Mouse (Mus musculus): ENCODE results near the gene C9. TPM values are rescaled to one million over a fixed set of nuclear protein-coding genes. Genes with fewer than 3 reads are reported as not detected.

Gene C9
- polyA plus RNA-seq, 1 experiment from 2014 or later: not detected

DNA sequence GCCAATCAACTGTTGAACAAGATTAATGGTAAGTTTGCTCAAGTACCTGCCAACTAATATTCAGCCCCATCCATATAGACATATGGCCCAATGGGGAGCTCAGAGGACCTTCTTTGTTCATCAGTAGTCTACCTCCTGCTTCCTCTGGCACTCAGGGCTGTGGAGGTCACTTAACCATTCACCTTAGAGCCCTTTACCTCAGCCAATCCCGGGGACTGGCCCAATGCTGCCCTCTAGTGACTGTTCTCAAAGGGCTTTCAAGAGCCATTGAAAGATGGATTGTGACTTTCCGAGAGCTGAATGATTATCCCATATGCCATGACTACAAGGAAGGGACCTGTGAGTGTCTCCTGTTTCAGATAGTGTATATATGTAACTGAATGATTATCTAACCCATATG lies 9.4 kb upstream of the C9 start:
- 80% methylated on average over 2 of the region's 2 CpGs for WGBS
- H3K4me3 ChIP-seq: no peak overlapping the region

GRCm38 (mm10) chr15:6438685-6439084 lies 6.4 kb upstream of the C9 start:
- 88% methylated on average over 3 of the region's 3 CpGs for WGBS
- Histone ChIP-seq H3K9me3 (replicated peaks) (0 out of 2 replicates have a peak, but pooled peaks cover 7% of the 10 kb centered on the region), H3K36me3 (peaks cover 9% of the 10 kb centered on the region), H3K27ac (replicated peaks) (no peak overlapping the region), H3K27me3 (ENCODE audit: low read depth, poor library complexity, severe bottlenecking) (no peaks in the 10 kb centered on the region), H3K4me1 (no peaks in the 10 kb centered on the region), H3K4me3 (no peak overlapping the region)
- DNase-seq (ENCODE audit: low spot score): no peak

More for the DNA sequence above, 9.4 kb upstream of the C9 start:
- H3K27me3 ChIP-seq (ENCODE audit: low read depth, poor library complexity, severe bottlenecking): no peaks in the 10 kb centered on the region
- no peak overlapping the region for H3K27ac ChIP-seq (replicated peaks)
- 0 out of 2 replicates have a peak, but pooled peaks cover 7% of the 10 kb centered on the region for H3K9me3 ChIP-seq (replicated peaks)
- no peak for DNase-seq (ENCODE audit: low spot score)
- peaks cover 9% of the 10 kb centered on the region for H3K36me3 ChIP-seq
- no peaks in the 10 kb centered on the region for H3K4me1 ChIP-seq

GRCm38 (mm10) chr15:6444452-6444851 lies 675 bp upstream of the C9 start:
- H3K27me3 ChIP-seq (ENCODE audit: low read depth, poor library complexity, severe bottlenecking): no peaks in the 10 kb centered on the region
- WGBS: 92% methylated on average over 2 of the region's 2 CpGs
- no peak for DNase-seq (ENCODE audit: low spot score)
- peaks cover 13% of the 10 kb centered on the region for H3K4me1 ChIP-seq
- H3K4me3 ChIP-seq: no peak overlapping the region
- no peaks in the 10 kb centered on the region for H3K9me3 ChIP-seq (replicated peaks)
- H3K36me3 ChIP-seq: no peaks in the 10 kb centered on the region
- no peak overlapping the region for H3K27ac ChIP-seq (replicated peaks)

- no peaks in the 10 kb centered on the region for H3K27me3 ChIP-seq (ENCODE audit: low read depth, poor library complexity, severe bottlenecking)
- no peak overlapping the region for H3K4me3 ChIP-seq
- no peak overlapping the region for H3K27ac ChIP-seq (replicated peaks)
- no peak for DNase-seq (ENCODE audit: low spot score)
- no peaks in the 10 kb centered on the region for H3K36me3 ChIP-seq
- no peaks in the 10 kb centered on the region for H3K9me3 ChIP-seq (replicated peaks)
- 89% methylated on average over 1 of the region's 1 CpGs for WGBS
- peaks cover 16% of the 10 kb centered on the region for H3K4me1 ChIP-seq
Observed at GRCm38 (mm10) chr15:6446181-6446580, 1.1 kb downstream of the C9 start.

- no peaks in the 10 kb centered on the region for H3K27me3 ChIP-seq (ENCODE audit: low read depth, poor library complexity, severe bottlenecking)
- DNase-seq (ENCODE audit: low spot score): no peak
- no peaks in the 10 kb centered on the region for H3K36me3 ChIP-seq
- no peak overlapping the region for H3K4me3 ChIP-seq
- WGBS: 38% methylated on average over 9 of the region's 9 CpGs
- 0 out of 2 replicates have a peak overlapping the region, but pooled peaks have one; percentile 33 for H3K27ac ChIP-seq (replicated peaks)
- H3K9me3 ChIP-seq (replicated peaks): no peaks in the 10 kb centered on the region
- peaks cover 16% of the 10 kb centered on the region for H3K4me1 ChIP-seq
Observed at GRCm38 (mm10) chr15:6448892-6449291, 3.8 kb downstream of the C9 start.

GRCm38 (mm10) chr15:6454461-6454860 lies 9.3 kb downstream of the C9 start:
- Histone ChIP-seq H3K27me3 (ENCODE audit: low read depth, poor library complexity, severe bottlenecking) (no peaks in the 10 kb centered on the region), H3K27ac (replicated peaks) (no peak overlapping the region), H3K4me3 (no peak overlapping the region), H3K9me3 (replicated peaks) (no peaks in the 10 kb centered on the region), H3K36me3 (no peaks in the 10 kb centered on the region), H3K4me1 (0 out of 2 replicates have a peak, but pooled peaks cover 3% of the 10 kb centered on the region)
- no peak for DNase-seq (ENCODE audit: low spot score)
- WGBS: 63% methylated on average over 2 of the region's 2 CpGs

GRCm38 (mm10) chr15:6461381-6461780 lies 16.3 kb downstream of the C9 start:
- Histone ChIP-seq H3K4me1 (no peaks in the 10 kb centered on the region), H3K36me3 (no peaks in the 10 kb centered on the region), H3K27me3 (ENCODE audit: low read depth, poor library complexity, severe bottlenecking) (no peaks in the 10 kb centered on the region), H3K9me3 (replicated peaks) (no peaks in the 10 kb centered on the region), H3K4me3 (no peak overlapping the region), H3K27ac (replicated peaks) (no peak overlapping the region)
- 80% methylated on average over 8 of the region's 8 CpGs for WGBS
- DNase-seq (ENCODE audit: low spot score): no peak

GRCm38 (mm10) chr15:6463361-6463923 lies 18.3 kb downstream of the C9 start:
- WGBS: 87% methylated on average over 3 of the region's 3 CpGs
- Histone ChIP-seq H3K4me3 (no peak overlapping the region), H3K27me3 (ENCODE audit: low read depth, poor library complexity, severe bottlenecking) (no peaks in the 10 kb centered on the region), H3K9me3 (replicated peaks) (no peaks in the 10 kb centered on the region), H3K27ac (replicated peaks) (no peak overlapping the region), H3K36me3 (no peaks in the 10 kb centered on the region), H3K4me1 (no peaks in the 10 kb centered on the region)
- DNase-seq (ENCODE audit: low spot score): no peak

DNA sequence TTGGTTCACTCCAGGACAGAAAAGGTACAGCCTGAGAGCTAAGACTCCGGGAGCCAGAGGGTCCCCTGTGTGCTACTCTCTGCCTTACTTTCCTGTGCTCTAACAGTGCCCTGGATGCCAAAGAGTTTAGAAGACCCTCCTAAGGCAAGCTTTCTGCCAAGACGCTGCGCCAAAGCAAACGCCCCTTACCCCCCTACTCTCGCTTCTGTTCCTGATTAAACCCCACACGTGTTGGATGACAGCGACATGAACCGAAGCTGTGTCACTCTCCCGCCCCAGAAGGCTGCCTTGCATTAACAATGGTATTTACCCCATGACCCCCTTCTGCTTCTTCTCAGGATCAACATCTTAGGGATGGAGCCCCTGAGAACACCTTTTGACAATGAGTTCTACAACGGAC lies 21.9 kb downstream of the C9 start:
- no peaks in the 10 kb centered on the region for H3K27me3 ChIP-seq (ENCODE audit: low read depth, poor library complexity, severe bottlenecking)
- H3K27ac ChIP-seq (replicated peaks): no peak overlapping the region
- H3K36me3 ChIP-seq: no peaks in the 10 kb centered on the region
- 74% methylated on average over 10 of the region's 10 CpGs for WGBS
- H3K4me3 ChIP-seq: no peak overlapping the region
- no peaks in the 10 kb centered on the region for H3K4me1 ChIP-seq
- no peaks in the 10 kb centered on the region for H3K9me3 ChIP-seq (replicated peaks)
- no peak for DNase-seq (ENCODE audit: low spot score)

DNA sequence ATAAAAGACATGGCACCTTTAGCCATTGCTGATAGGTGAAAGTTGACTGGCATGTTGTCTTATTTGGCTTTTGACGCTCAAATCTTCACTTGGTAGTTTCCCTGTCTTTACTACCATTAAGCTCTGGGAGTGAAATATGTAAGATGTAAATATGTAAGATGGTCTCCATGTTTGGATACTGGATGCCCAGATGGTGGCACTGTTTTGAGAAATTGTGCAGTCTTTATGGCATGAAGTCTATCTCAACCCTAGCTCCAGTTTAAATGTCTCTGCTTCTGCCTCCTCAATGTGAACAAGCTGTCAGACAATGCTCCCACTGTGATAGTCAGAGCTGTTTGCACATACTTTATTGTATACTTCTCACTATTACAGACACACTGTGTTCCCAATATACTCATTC lies 23.7 kb downstream of the C9 start:
- WGBS: 97% methylated on average over 1 of the region's 1 CpGs
- Histone ChIP-seq H3K4me3 (no peak overlapping the region), H3K27me3 (ENCODE audit: low read depth, poor library complexity, severe bottlenecking) (no peaks in the 10 kb centered on the region), H3K36me3 (no peaks in the 10 kb centered on the region), H3K9me3 (replicated peaks) (no peaks in the 10 kb centered on the region), H3K4me1 (no peaks in the 10 kb centered on the region), H3K27ac (replicated peaks) (no peak overlapping the region)
- DNase-seq (ENCODE audit: low spot score): no peak

DNA sequence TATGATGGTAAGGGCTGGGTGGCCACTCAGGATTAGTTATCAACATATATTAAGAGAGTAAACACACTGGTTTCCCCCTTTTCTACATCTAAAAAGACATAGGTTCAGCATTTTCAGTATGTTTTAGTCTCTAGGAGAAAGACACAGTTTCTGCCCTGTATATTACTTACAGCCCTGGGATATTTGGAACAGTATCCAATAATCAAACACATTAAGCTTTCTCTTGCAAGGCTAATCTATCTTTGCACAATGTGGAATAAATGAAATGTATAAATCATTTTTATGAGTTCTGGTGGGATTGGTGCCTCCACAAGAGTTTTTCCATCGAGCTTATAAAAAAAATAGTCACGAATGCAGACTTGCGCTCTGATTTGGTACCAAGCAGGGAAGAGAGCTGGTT lies 24.3 kb downstream of the C9 start:
- no peaks in the 10 kb centered on the region for H3K36me3 ChIP-seq
- H3K27me3 ChIP-seq (ENCODE audit: low read depth, poor library complexity, severe bottlenecking): no peaks in the 10 kb centered on the region
- no peaks in the 10 kb centered on the region for H3K4me1 ChIP-seq
- H3K9me3 ChIP-seq (replicated peaks): no peaks in the 10 kb centered on the region
- no peak overlapping the region for H3K27ac ChIP-seq (replicated peaks)
- WGBS: 96% methylated on average over 3 of the region's 3 CpGs
- H3K4me3 ChIP-seq: no peak overlapping the region
- no peak for DNase-seq (ENCODE audit: low spot score)

- Histone ChIP-seq H3K4me1 (no peaks in the 10 kb centered on the region), H3K27me3 (ENCODE audit: low read depth, poor library complexity, severe bottlenecking) (no peaks in the 10 kb centered on the region), H3K4me3 (no peak overlapping the region), H3K27ac (replicated peaks) (no peak overlapping the region), H3K36me3 (no peaks in the 10 kb centered on the region), H3K9me3 (replicated peaks) (no peaks in the 10 kb centered on the region)
- 76% methylated on average over 3 of the region's 3 CpGs for WGBS
- no peak for DNase-seq (ENCODE audit: low spot score)
Observed at GRCm38 (mm10) chr15:6483561-6483960, 38.4 kb downstream of the C9 start.

GRCm38 (mm10) chr15:6492386-6492785 lies 47.3 kb downstream of the C9 start:
- H3K27ac ChIP-seq (replicated peaks): no peak overlapping the region
- H3K9me3 ChIP-seq (replicated peaks): no peaks in the 10 kb centered on the region
- no peaks in the 10 kb centered on the region for H3K27me3 ChIP-seq (ENCODE audit: low read depth, poor library complexity, severe bottlenecking)
- DNase-seq (ENCODE audit: low spot score): no peak
- 95% methylated on average over 2 of the region's 2 CpGs for WGBS
- H3K4me3 ChIP-seq: no peak overlapping the region
- no peaks in the 10 kb centered on the region for H3K36me3 ChIP-seq
- H3K4me1 ChIP-seq: no peaks in the 10 kb centered on the region

Measured in midbrain, embryonic 10.5 days (tissue).